Mouse (Mus musculus): Measurements from ENCODE around the gene Gabra6. TPM values are rescaled to one million over a fixed set of nuclear protein-coding genes. Genes with fewer than 3 reads are reported as not detected.

Gabra6 gene
- not detected in 2 replicates for polyA plus RNA-seq (2015; fragmentation: Nextera tagmentation; extraction: Ambion mirVana)

GRCm38 (mm10) chr11:42320882-42321281 is at the start of gene Gabra6:
Gabra6 (minus strand) TSS chr11:42321072.

Other genes with a start within 250 kb of the Gabra6 start
- 0.07 and 0.28 TPM in 2 replicates for gene Gabra1, start 138.1 kb downstream of the Gabra6 start, polyA plus RNA-seq (2015; fragmentation: Nextera tagmentation; extraction: Ambion mirVana)
- 0.07 and 0.48 TPM in 2 replicates for gene Gabrb2, start 98.7 kb upstream of the Gabra6 start, polyA plus RNA-seq (2015; fragmentation: Nextera tagmentation; extraction: Ambion mirVana)

All from spleen, postnatal 0 days (tissue).